Mouse (Mus musculus) cerebral cortex, adult 2 months (tissue): Measurements from ENCODE around the gene Fgf23.

Experiments
- WGBS: fragments of 180-500 bp; shearing (Covaris S2); methylation state at CpG from one replicate; pipeline ENCODE4 v1.1.7; 2018; 5-methylcytosine and 5-hydroxymethylcytosine counted together

Fgf23 gene

GRCm38 (mm10) chr6:127072817-127073216 lies at the start of gene Fgf23:
TSS of gene Fgf23 (plus strand) at chr6:127072902.
- WGBS, result 42% methylated on average over 5 of the region's 5 CpGs

GRCm38 (mm10) chr6:127024836-127025235 lies 47.9 kb upstream of the Fgf23 start:
- WGBS, result 64% methylated on average over 7 of the region's 7 CpGs

- WGBS, result 24% methylated on average over 10 of the region's 10 CpGs
Measured at GRCm38 (mm10) chr6:127034760-127035159, 37.9 kb upstream of the Fgf23 start.

DNA sequence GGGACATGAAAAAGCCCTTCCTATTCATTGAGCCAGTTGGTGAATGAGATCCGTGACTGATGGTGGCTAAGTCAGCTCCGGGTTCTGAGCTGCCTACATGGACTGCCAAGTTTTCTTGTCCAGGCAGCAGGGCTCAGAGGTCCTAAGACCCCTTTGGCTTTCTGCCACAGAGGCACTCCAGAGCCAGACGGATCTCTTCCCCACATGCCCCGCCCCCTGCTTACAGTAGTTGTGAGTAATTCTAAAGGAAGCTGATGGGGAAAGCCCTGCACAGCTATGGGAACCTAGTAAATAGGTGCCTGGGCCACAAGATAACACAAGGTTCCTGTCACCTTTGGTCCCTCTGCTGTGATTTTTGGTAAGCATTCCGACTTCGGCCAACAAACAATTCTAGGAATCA lies 27.8 kb upstream of the Fgf23 start:
- WGBS, result 58% methylated on average over 6 of the region's 6 CpGs

GRCm38 (mm10) chr6:127050847-127051246 lies 21.9 kb upstream of the Fgf23 start:
- 74% methylated on average over 4 of the region's 4 CpGs for WGBS

DNA sequence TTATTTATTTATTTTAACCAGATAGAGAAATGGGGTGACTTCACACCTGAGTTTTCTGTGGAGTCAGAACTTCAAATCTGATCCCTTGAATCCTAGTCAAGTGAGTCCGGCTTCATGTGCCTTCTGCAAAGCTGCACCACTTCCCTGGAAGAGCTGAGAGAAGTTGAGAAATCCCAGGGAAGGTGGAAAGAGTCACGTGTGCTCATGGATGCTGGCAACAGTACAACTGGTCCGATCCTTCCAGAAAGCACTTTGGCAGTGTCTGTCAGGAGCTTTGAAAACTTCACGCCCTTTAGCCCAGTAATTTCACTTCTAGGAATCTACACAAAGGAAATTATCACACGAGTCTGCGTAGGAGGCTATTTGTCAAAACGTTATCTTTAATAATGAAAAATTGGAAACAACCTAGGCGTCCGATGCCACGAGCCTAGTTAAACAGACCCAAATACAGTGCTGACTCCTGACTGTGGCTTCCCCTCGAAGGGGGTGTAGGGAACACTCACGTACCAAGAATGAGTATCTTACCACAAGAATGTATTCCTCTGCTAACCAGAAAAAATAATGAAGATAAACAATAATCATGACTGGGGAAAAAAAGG lies 15.6 kb upstream of the Fgf23 start:
- 64% methylated on average over 12 of the region's 12 CpGs for WGBS

- 55% methylated on average over 4 of the region's 4 CpGs for WGBS
Measured at GRCm38 (mm10) chr6:127059975-127060374, 12.7 kb upstream of the Fgf23 start.

- WGBS, result 53% methylated on average over 3 of the region's 3 CpGs
Measured at GRCm38 (mm10) chr6:127063915-127064314, 8.8 kb upstream of the Fgf23 start.

GRCm38 (mm10) chr6:127064815-127065214 lies 7.9 kb upstream of the Fgf23 start:
- 18% methylated on average over 14 of the region's 14 CpGs for WGBS

GRCm38 (mm10) chr6:127079867-127080731 lies 7.4 kb downstream of the Fgf23 start:
- WGBS, result 2% methylated on average over 59 of the region's 59 CpGs

GRCm38 (mm10) chr6:127081820-127082219 lies 9.1 kb downstream of the Fgf23 start:
- 77% methylated on average over 6 of the region's 6 CpGs for WGBS

GRCm38 (mm10) chr6:127086739-127087138 lies 14.0 kb downstream of the Fgf23 start:
- 43% methylated on average over 4 of the region's 4 CpGs for WGBS

DNA sequence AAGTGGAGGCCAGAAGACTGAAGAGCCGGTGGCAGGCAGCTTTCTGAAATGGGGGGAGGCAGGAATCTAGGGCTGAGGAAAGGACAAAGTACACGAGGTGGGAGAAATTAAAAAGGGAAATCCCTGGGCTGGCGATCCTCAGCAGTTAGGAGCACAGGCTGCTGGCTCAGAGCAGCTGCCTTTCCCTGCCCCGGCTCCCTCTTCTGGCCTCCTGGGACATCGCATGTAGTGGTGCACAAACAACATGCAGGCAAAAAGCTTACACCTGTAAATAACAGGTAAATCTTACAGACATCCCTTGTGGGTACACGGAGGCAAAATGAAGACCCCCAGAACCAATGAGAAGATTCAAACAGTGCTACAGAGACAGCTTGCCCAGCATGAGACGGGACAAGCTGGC lies 21.9 kb downstream of the Fgf23 start:
- WGBS, result 61% methylated on average over 7 of the region's 7 CpGs

DNA sequence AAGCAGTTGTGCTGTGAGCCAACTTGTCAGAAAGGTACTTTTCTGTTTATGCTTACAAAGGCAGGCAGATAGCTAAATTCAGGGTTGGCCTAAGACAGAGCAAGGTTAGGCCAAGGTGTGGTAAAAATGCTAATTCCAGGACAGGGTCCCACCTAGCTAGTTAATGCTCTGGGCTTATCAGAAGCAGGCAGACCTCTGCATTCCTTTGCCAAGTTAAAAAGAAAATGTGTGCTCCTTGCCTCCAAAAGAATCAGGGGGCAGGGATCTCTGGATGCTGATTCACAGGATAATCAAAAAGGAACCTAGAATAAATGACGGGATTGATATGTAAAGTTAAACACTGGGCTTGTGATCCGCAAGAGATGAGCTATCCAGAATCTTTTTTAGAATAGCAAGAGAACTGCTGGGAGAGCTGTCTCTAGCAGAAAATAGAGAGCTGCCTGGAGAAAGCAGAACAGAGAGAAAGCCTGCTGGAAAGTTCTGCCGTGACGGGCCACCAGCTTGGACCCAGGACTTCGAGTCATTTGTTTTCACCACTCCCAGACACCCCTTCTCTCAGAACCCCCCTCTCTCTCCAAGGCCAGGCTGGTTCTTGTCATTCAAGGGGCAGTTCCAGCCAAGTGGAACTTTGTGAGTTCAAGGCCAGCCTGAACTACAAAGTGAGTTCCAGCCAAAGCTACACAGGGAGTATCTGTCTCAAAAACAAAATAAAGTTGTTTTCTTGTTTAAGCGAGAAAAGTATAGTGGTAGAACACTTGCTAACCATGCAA lies 31.0 kb downstream of the Fgf23 start:
- WGBS, result 71% methylated on average over 6 of the region's 6 CpGs

DNA sequence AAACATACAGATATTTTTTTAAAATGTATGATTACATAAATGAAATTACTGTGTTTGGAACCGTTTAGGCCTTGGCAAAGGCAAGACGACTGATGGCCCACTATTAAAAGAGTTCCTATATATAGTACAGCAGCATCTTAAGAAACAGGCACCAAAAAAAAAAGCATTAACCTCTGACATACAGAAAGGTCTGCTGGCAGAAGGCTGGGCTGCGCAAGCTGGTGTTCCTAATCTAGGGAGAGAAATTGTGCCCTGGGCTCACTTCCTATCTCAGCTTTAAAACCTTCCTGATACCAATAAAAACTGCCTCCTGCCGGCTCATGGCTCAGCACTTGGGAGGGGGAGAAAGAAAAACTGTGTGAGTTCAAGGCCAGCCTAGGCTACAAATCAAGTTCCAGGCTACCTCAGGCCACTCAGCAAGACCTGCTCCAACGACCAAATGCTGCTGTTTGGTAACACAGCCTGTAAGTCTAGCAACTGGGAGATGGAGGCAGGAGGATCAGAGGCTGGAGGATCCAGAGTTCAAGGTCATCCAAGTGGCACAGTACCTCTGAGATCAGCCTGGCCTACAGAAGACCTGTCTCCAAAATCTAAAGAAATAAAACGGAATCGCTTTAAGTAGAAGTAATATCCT lies 31.8 kb downstream of the Fgf23 start:
- 74% methylated on average over 7 of the region's 7 CpGs for WGBS

DNA sequence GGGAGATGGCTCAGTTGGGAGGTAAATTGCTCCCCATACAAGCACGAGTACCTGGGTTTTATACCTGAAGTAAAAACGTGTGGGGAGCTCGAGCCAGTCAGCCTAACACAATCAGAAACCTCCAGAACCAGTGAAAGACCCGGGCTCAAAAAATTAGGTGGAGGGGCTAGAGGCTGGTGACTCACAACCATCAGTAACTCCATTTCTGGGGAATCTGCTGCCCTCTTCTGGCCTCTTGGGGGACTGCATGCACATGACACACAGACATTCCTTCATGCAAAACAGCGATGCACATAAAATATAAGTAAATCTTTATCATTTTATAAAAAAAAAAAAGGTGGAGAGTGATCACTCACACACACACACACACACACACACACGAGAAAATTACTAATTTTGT lies 32.4 kb downstream of the Fgf23 start:
- WGBS, result 67% methylated on average over 6 of the region's 6 CpGs

DNA sequence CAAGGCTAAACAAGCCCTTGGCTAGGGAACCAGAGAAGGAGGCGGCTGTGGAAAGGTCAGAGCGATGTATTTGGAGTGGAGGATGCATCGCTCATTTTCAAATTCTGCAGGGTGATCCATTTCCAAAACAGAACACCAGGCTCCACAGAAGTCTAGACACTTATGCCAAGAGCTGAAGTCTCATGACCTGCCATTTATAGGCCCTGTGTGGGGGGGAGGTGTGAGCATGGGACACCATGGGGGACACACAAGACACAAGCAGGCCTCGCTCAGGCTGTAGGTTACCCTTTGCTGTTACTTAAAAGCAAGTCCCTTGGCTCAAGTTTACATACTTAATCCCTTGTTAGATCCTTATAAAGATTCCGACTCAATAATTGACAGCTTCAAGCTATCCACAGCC lies 33.5 kb downstream of the Fgf23 start:
- WGBS, result 58% methylated on average over 5 of the region's 5 CpGs

GRCm38 (mm10) chr6:127106726-127107125 lies 34.0 kb downstream of the Fgf23 start:
- 55% methylated on average over 5 of the region's 5 CpGs for WGBS

GRCm38 (mm10) chr6:127108368-127109060 lies 35.8 kb downstream of the Fgf23 start:
- WGBS, result 33% methylated on average over 20 of the region's 20 CpGs

DNA sequence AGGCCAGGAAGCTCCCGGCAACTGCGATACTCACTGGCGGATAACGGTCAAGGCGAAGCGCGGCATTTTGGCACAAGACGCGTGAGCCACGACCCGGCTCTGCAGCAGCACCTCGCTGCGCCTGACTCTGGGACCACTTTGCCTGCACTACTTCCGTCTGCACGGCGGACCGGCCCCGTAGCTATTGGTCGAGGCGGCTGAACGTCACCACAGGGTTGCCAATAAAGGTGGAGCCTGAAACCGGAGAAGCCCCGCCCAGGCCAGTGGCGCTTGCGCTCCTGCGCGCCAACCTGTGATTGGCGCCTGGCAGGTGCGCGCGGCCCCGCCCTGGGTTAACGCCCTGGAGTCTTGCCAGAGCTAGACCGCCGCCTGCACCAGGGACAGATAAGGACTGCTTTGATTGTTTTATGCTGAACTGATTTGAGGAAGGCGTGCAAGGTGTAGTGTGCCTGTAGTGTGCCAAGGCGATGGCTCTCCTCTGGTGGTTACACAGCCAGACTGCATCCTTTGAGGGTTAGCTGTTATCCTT lies 36.8 kb downstream of the Fgf23 start, which contains the start of gene Tigar:
Tigar (minus strand) TSS at position 156 of the 529 bp plus-strand sequence.
- WGBS, result under 1% methylated on average over 37 of the region's 37 CpGs
